Mouse (Mus musculus) liver, adult 2 months (tissue): ENCODE data around the gene Amd1. TPM values are rescaled to one million over a fixed set of nuclear protein-coding genes. Genes with fewer than 3 reads are reported as not detected.

Experiments used
- DNase-seq: peaks from one replicate; pipeline ENCODE4 v3.0.0-alpha.2; 2011; ENCODE audit warnings: low read depth, low spot score; ENCODE audit errors: extremely low read depth
- H3K27ac ChIP-seq: fragments of 200-500 bp; replicated peaks from 2 replicates; pipeline ENCODE4 v1.5.1; 2012; ENCODE audit warnings: low read depth, mild to moderate bottlenecking, control low read depth, inconsistent platforms, low read length; ENCODE audit not compliant: insufficient read depth
- H3K27me3 ChIP-seq: fragments of 200-500 bp; 2 replicates; pipeline ENCODE4 v1.6.1; 2012; ENCODE audit warnings: mild to moderate bottlenecking, moderate library complexity, low read length, inconsistent platforms; ENCODE audit not compliant: control insufficient read depth, insufficient read depth
- H3K36me3 ChIP-seq: fragments of 200-500 bp; 2 replicates; pipeline ENCODE4 v1.6.1; 2012; ENCODE audit warnings: low read length, inconsistent platforms; ENCODE audit not compliant: control insufficient read depth, insufficient read depth
- H3K4me1 ChIP-seq: fragments of 200-500 bp; 2 replicates; pipeline ENCODE4 v1.6.1; 2011; ENCODE audit warnings: low read length; ENCODE audit not compliant: control insufficient read depth, insufficient read depth
- H3K4me3 ChIP-seq: fragments of 200-500 bp; 2 replicates; pipeline ENCODE4 v1.5.1; 2011; ENCODE audit warnings: low read depth, mild to moderate bottlenecking, control low read depth, low read length, moderate library complexity; ENCODE audit not compliant: insufficient read depth
- H3K79me2 ChIP-seq: fragments of 200-500 bp; 2 replicates; pipeline ENCODE4 v1.6.1; 2012; ENCODE audit warnings: inconsistent platforms, mild to moderate bottlenecking, low read length, moderate library complexity; ENCODE audit not compliant: control insufficient read depth, insufficient read depth
- H3K9ac ChIP-seq: fragments of 200-500 bp; 2 replicates; pipeline ENCODE4 v1.6.1; 2012; ENCODE audit warnings: low read depth, mild to moderate bottlenecking, control low read depth, inconsistent platforms, low read length
- CTCF ChIP-seq: fragments of 200-500 bp; IDR thresholded peaks from 2 replicates; pipeline ENCODE4 v1.5.1; 2011; ENCODE audit warnings: low read depth, low read length, control low read depth
- POLR2A ChIP-seq: fragments of 200-500 bp; IDR thresholded peaks from 2 replicates; pipeline ENCODE4 v1.6.1; 2011; ENCODE audit warnings: low read length, control low read depth; ENCODE audit not compliant: insufficient read depth; ENCODE audit errors: extremely low read depth
- WGBS: fragments of 180-500 bp; shearing (Covaris S2); methylation state at CpG from one replicate; pipeline ENCODE4 v1.1.7; 2018; 5-methylcytosine and 5-hydroxymethylcytosine counted together
- polyA plus RNA-seq: library from polyadenylated mRNA; depleted of rRNA; stranded (reverse); fragments of >200 nt; gene quantifications from 2 replicates; pipeline ENCODE4 v1.2.3, GENCODE M21; 2012; rRNA removed
- total RNA-seq: library from RNA; depleted of rRNA; stranded (reverse); fragments of >200 nt; gene quantifications from 2 replicates; pipeline ENCODE4 v1.2.3, GENCODE M21; 2014; rRNA removed

Gene Amd1
- total and polyA plus RNA-seq, 2 experiments: 6.9 to 27.1 TPM

DNA sequence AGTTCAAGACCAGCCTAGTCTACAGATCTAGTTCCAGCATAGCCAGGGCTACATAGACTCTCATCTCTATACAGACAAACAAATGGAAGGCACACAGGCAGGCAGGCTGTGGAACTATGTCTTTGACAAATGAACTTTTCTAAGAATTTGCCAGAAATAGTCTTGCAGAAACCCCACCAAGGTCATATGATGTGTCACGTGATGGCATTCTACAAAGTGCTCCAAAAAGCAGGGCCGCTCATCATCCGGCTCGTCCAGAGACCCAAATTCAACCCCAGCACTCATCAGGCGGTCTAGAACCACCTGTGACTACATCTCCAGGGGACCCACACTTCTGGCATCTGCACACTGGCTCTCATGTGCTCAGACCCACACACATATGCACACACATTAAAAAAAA is 64.2 kb downstream of the Amd1 start:
- Histone ChIP-seq H3K36me3 (peaks cover 22% of the 10 kb centered on the region; the same call in 1 of the 2 replicates), H3K27me3 (no peaks in the 10 kb centered on the region), H3K9ac (no peak overlapping the region), H3K4me3 (no peak overlapping the region), H3K27ac (no peak overlapping the region), H3K79me2 (no peaks in the 10 kb centered on the region), H3K4me1 (no peaks in the 10 kb centered on the region)
- no peak for DNase-seq
- TF ChIP-seq POLR2A (no peak), CTCF (no peak)
- 96% methylated on average over 5 of the region's 5 CpGs for WGBS

Other genes starting within 250 kb of the Amd1 start
- gene Slc16a10, start 159.9 kb downstream of the Amd1 start, total RNA-seq: 72.2 and 76.0 TPM in 2 replicates
- gene Slc16a10, start 159.9 kb downstream of the Amd1 start, polyA plus RNA-seq: 55.4 and 61.4 TPM in 2 replicates
- gene Rpf2, start 55.1 kb downstream of the Amd1 start, total RNA-seq: 7.4 and 11.2 TPM in 2 replicates
- 1.7 and 1.8 TPM in 2 replicates for gene Rpf2, start 55.1 kb downstream of the Amd1 start, polyA plus RNA-seq
- gene Gtf3c6, start 44.1 kb downstream of the Amd1 start, total RNA-seq: 6.5 and 7.7 TPM in 2 replicates
- gene Gtf3c6, start 44.1 kb downstream of the Amd1 start, polyA plus RNA-seq: 3.0 and 3.1 TPM in 2 replicates
- gene Cdk19, start 37.4 kb upstream of the Amd1 start, total RNA-seq: 3.6 and 4.3 TPM in 2 replicates
- 1.2 and 1.4 TPM in 2 replicates for gene Cdk19, start 37.4 kb upstream of the Amd1 start, polyA plus RNA-seq